Mouse (Mus musculus) lung, postnatal 4 days (tissue): ENCODE data around the gene Pycr2.
"Not testable (repeated sequence)": the region's sequence is repeated elsewhere in the genome, so short reads cannot be mapped to it uniquely, and the experiment has no call there.

Experiments
- DNase-seq, 2 experiments: peaks; one replicate each; pipeline ENCODE4 v3.0.0; 2021

The Pycr2 gene

DNA sequence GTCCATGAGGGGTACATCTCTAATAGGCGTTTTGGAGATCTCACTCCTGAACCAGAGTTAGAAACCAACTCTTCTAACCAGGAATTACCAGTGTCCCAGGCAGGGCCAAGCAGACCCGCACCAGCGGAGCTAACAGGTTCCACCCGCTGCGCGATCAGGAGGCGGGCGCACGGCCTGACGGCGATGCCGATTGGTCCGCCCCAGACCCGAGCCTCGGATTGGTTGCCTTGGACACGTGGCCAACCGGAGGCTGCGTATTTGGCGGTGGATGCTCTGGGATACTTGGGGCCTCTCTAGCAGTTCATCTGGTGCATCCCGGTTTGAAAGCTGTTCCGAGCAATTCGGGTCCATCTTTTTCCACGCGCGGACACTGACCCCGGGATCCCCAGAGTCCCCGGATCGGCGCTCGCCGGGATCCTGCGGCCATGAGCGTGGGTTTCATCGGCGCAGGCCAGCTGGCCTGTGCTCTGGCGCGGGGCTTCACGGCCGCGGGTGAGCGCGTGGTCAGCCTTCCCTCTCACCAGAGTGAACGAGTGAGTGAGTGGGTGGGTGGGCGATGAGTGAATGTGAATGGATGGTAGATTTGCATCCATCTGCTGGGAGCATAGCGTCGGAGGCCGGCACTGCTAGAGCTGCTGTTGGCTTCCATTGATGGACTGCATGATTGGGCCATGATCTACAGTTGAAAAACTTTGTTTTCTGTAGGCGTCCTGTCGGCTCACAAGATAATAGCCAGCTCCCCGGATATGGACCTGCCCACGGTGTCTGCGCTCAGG lies at the start of gene Pycr2:
Pycr2 (plus strand) TSS at position 255 of the 776 bp plus-strand sequence.
- peak; percentile 95 for DNase-seq

DNA sequence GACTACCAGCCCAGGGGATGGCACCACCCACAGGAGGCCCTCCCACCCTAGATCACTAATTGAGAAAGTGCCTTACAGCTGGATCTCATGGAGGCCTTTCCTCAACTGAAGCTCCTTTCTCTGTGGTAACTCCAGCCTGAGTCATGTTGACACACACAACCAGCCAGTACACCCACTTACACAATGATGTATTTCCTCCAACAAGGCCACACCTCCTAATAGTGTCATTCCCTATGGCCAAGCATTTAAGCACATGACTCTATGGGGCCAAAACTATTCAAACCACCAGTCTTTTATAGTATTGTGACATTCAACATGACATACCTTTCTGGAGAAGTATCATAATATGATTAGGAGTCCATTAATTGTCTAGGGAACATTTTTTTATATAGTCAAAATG lies 45.3 kb upstream of the Pycr2 start:
- DNase-seq = no peak

DNA sequence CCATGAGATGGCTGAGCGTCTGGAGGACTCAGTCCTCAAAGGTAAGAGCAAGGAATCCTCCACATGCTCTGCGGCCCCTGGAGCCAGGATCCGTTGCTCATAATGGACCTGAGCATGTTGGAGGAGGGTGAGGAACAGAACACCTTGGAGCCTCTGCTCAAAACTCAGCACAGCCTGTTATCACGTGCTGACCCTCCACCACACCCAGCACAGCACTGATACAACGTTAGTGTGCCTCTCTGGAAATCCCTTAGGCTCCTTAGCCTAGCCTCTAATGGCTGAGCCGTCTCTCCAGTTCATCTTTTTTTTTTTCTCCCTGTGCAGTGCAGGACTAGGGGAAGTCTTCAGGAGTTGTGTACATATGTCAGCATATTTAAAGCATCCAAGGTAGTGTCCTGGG lies 44.1 kb upstream of the Pycr2 start:
- DNase-seq = no peak

DNA sequence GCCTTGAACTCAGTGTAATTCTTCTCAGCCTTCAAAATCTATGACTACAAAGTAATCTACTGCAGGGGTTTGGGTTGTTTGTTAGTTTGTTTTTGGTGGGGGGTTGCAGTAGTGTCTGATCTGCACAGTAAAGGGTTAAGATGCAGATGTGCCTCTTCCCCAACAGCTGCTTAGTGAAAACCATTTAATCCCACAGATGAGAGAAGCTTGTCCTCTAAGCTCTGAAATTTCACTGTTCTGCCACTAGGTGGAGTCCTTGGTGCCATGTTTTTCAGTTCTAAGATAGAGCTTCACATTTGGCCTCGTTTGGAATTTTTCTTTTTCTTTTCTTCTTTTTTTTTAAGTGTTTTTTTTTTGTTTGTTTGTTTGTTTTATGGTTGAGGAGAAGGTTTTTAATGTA lies 40.5 kb upstream of the Pycr2 start:
- DNase-seq = peak in 1 of 2 experiments; percentile 39

DNA sequence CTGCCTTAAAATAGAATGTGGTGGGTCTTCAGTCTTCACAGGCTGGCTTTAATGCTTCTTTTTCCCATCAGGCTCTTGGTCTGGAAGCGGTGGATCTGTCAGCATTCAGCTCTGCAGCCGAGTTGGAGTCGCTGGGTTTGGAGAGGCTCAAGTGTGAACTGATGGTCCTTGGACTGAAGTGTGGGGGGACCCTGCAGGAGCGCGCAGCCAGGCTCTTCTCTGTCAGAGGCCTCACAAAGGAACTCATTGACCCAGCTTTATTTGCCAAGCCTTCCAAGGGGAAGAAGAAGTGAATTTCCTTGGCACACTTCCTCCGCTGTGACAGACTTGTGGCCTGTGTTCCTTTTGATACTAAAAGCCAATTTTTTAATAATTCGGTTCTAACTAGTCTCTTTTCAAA lies 38.1 kb upstream of the Pycr2 start:
- peak; percentile 26 to 58 for DNase-seq

DNA sequence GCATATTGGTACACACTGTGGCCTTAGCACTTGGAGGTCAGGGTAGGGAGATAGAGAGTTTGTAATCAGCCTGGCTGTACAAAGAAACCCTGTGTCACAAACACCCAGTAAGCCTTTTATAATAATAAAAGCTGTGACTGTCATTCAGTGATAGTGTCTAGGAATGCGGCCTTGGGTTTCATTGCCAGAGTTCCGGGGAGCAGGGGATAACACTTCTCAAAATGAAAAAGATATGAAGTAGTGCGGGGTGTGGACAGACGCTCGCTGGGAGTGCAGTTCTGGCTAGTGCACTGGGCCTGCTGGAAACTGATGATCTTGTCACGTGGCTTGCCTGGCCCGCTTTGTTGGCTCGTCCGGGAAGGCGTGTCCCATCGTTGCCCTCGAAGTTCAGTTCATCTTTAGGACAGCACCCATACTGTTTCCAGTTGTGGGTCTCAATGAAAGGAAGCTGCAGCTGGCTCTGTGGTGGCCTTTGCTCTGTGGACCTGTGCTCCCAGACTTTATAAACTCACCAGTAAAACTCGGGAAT lies 33.9 kb upstream of the Pycr2 start:
- DNase-seq = no peak

DNA sequence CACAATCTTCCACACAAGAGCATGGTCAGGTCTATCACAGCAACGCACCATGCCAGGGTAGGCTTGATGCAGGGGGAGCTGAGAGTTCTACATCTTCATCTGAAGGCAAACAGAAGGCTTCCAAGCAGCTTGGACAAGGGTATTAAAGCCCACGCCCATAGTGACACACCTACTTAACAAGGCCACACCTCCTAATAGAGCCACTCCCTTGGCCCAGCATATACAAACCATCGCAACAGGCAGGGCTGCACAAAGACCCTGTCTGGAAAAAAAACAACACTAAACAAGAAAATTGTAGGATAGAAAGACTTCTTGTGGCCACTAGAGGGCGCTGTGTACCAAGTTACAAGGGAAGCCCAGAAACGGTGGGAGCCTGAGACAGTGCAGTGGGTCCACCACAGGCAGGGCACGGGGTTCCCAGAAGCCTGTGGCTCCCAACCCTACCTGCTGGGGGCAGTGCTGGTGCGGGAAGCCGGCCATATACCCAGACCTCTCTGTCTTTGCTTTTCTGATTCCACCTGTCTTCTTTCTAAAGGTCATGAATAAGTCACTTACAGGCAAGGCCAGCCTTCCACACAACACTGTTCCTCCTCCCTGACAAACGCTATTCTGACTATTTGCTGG lies 30.1 kb upstream of the Pycr2 start:
- DNase-seq = peak; percentile 50 to 63

DNA sequence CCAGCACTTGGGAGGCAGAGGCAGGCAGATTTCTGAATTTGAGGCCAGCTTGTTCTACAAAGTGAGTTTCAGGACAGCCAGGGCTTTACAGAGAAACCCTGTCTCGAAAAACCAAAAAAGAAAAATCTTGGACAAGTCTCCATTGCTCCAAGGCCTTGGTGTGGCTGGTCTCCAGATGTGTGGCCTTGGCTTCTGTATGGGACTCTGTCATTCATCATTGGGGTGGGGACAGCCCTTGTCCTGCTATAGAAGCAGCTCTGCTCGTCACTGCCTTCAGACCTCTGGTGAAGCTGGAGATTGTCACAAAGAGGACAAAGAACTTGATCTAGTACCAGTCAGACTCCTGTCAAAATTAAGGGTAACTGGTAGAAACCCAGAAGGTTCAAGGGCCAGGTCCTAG lies 29.5 kb upstream of the Pycr2 start:
- no peak for DNase-seq

DNA sequence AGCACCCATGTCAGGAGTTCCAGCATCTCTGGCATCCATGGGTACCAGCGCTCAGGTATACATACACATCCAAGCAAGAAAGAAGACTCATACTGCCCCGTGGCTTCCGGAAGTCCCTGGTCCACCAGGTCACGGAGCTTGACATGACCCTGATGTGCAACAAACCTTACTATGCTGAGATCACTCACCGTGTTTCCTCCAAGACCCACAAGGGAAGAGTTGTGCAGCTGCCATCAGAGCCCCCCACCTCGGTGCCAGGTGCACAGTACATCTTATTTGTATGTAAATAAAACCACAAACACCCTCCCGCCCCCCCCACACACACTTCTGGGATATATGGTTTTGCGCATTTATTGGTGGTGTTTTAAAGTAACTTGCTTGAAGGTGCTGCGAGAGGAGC lies 29.0 kb upstream of the Pycr2 start:
- no peak for DNase-seq

DNA sequence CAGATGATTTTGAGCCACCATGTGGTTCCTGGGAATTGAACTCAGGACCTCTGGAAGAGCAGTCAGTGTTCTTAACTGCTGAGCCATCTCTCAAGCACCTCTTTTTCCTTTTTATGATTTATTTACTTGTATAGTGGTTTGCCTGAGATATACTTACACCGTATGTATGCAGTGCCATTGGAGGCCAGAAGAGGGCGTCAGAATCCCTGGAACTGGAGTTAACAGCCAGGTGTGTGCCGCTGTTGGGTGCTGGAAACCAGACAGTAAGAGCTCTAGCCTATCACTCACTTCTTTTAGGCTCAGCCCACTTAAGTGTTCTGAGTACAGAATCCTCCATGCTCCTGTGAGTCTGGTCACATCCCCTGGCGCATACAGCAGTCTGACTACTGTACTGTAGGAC lies 26.6 kb upstream of the Pycr2 start:
- no peak for DNase-seq

DNA sequence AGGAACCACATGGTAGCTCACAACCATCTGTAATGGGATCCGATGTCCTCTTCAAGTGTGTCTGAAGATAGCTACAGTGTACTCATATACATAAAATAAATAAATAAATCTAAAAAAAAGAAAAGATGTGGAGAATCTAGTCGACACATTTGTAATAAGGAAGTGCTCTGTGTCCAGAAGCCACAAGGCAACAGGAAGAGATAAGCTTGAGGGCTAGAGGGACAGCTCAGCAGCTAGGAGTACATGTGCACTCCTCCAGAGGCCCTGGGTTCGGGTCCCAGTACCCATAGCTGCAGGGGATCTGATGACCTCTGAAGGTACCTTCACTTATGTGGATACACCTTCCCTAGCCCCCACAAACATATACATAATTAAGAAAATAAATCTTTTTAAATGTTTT lies 22.3 kb upstream of the Pycr2 start:
- no peak for DNase-seq

DNA sequence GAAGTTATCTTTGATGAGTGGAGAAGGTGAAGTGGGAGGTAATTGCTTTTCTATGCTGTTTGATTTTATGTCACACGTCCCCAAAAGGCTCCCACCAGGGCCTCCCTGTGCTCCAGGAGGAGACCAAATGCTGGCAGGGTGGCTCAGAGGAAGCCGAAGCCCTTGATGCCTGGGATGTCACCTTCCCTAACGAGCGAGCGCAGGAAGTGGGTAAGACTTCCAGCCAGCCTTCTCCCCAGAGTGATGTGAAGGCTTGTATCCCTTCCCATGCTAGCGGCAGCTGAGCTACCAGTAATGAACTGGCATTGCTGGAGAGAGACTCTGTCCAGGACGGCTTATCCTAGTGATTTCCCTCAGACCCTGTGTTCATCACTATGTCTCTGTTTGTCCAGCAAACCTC lies 20.4 kb upstream of the Pycr2 start:
- no peak for DNase-seq

DNA sequence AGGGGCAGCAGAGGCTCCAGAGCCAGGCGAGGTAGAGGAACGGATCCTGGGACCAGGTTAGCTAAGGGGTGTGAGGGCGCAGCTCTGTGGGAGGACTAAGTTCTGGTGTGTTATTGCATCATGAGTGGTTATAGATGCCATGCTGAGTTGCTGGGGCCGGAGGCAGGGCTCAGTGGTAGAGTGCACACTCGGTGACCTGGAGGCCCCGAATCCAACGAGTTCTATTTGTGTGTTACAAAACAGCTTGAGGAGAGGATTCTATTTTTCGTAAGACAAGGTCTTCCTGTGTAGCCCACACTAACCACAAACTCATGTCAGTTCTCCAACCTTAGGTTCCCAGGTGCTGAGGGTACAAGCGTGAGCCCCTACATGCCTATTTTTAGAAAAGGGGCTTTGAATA lies 19.6 kb upstream of the Pycr2 start:
- no peak for DNase-seq

DNA sequence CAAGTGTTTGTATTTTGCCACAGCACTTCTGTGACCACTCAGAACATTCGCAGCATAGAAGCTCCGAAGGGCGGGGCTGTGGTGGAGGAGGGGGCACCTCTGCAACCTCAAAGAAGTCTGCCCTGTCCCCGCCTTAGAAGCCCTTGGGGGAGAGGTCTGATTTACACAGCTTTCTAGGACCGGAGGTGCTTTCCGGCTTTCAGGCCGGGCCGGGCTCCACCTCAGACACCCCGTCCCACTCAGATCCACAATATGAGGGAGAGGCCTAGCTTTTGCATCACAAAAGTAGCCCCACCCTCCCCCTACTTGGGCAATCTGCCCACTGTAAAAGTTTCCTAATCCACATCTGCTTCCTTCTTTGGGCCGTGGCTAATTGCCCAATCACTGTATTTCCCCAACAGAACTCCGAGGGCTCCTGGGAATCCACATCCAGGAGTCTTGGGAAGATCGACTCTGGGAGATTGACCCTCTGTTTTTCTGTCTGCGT lies 15.5 kb upstream of the Pycr2 start:
- DNase-seq = peak; percentile 91 to 94

DNA sequence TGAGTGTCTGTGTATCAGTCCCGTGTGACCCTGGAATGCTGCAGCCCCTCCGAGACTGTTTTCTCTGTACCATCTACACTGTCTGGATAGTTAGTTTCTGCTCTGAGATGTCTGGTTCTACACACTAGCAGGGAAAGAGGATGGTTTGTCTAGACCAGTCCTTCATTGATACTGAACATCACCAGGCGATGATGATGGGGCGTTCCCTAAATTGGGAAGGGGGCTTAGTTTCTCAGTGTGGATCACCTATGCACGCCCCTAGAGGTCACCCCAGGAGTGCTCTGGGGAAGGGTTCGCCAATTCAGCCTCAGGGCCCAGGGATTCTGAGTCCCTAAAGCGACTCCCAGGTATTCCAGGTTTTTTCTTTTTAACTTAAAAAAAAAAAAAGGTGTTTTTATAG lies 14.9 kb upstream of the Pycr2 start:
- no peak for DNase-seq

DNA sequence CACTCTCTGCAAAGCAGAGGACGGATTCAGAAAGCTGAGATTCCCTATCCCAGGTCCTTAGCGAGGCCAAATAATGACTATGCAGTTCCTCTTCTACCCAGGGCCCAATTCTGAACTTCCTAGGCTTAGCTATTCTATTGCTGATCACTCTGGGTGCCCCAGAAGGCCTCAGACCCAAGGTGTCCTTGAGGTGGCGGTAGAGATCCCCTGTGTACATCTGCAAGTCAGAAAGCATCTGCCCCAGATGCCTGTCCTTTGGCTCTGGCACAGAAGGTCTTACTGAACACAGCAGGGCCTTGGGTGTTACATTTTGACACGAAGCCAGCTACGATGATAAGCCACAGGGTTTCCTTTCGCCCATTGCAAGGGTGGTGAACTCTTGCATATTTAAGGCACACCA lies 14.3 kb upstream of the Pycr2 start:
- peak; percentile 41 to 57 for DNase-seq

DNA sequence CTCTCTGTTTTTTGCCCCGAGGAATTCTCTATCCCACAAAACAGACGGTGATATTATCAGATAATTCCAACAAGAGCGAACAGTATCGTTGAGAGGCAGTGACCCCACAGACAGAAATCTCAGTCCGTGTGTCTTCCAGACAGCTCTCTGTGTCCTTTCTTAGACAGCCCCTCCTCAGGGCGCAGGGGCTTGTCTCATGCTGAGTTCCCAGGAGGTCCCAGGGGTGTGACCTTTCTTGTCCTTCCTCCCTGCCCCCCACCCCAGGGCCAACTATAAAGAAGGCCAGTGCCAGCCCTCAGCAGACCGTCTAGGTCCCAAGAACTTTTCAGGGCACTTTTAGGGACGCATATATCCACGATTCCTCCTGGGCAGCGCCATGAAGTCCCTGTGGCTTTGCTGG lies 11.3 kb upstream of the Pycr2 start, which contains the start of gene Lefty2:
Lefty2 (plus strand) TSS at position 301 of the 400 bp plus-strand sequence.
- no peak for DNase-seq

DNA sequence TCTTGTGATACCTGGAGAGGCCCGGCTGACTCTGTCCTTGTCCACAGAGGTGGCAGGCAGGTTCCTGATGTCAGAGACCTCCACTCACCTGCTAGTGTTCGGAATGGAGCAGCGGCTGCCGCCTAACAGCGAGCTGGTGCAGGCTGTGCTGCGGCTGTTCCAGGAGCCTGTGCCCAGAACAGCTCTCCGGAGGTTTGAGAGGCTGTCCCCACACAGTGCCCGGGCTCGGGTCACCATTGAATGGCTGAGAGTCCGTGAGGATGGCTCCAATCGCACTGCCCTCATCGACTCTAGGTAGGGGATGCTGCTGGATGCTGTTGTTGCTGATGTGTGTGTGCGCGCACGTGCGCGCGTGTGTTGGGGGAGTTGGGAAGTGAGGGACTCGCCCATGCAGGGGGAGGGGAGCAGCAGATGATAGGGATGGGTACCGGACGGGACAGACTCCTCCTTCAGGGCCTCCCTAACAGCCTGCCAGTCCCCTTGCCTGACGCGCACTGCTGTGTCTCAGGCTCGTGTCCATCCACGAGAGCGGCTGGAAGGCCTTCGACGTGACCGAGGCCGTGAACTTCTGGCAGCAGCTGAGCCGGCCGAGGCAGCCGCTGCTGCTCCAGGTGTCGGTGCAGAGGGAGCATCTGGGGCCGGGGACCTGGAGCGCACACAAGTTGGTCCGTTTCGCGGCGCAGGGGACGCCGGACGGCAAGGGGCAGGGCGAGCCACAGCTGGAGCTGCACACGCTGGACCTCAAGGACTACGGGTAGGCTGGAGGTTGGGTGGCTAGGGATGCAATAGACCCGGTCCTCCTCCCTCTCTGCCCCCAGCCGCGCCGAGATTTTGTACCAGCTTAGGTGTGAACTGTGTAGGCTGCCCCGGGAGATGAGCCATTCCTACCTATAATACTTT lies 9.8 kb upstream of the Pycr2 start:
- DNase-seq = not testable (repeated sequence)

DNA sequence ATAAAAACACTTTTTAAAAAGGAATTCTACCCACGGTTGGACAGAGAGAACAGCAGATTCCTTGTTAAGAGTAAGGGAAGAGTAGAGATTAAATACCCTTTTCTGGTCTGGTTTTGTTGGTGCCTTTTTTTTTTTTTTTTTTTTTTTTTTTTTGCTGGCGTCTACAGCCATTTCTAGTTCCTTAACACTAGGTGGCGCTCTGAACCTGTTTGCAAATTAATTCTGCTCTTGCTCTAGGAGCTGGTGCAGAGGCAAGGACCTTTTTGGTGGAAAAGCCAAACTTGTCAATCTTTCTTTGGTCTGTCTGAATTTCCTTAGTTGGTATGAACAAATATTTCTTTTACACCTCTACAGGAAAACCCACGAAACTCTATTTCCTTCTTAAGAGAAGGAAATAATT lies 3.0 kb upstream of the Pycr2 start:
- DNase-seq = peak in 1 of 2 experiments; percentile 42

DNA sequence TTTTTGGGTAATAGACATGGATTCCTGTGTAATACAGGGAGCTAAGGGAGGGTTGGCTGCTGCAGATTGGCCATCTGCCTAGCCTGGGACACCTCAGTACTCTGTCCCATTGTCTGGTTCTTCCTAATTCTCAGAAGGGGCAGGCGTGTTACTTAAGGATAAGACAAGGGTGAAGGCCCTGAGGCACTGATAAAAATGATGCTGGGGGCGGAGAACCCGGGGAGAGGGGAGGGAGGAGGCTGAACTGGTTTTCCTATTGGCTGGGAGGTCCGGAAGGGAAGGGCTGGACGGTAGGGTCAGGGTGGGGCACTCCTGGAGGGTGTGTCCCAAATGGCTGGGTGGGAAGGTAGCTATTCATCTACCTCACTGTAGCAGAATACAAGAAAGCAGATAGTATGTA lies 1.2 kb upstream of the Pycr2 start:
- no peak for DNase-seq

DNA sequence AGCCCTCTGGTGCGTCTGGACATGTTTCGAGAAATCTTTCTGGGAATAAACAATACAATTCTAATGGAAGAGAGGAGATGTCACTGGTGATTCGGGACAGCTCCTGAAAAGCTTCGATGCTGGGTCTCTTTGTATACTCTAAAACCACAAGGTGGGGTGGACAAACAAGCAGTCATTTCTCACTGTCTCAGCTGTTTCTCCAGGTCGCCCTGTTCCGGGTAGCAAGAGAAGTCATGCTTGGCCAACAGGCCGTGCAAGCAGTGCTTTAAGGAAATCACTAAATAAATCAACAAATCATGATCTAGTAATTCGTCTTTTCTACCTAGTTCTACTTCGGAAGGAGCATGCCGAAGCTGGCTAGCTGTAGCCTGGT lies 441 bp upstream of the Pycr2 start:
- no peak for DNase-seq

DNA sequence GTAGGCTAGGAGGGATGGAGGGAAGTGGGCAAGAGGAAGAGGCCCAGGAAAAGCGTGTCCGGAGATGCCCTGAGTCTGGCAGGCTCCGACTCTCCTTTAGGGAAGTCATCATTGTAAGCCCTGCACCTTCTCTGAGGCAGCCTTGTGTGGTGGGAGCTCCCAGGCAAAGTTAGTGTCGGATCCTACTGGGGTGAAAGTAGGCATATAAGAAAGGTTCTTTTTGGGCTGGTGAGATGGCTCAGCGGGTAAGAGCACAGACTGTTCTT lies 655 bp downstream of the Pycr2 start:
- DNase-seq = no peak

DNA sequence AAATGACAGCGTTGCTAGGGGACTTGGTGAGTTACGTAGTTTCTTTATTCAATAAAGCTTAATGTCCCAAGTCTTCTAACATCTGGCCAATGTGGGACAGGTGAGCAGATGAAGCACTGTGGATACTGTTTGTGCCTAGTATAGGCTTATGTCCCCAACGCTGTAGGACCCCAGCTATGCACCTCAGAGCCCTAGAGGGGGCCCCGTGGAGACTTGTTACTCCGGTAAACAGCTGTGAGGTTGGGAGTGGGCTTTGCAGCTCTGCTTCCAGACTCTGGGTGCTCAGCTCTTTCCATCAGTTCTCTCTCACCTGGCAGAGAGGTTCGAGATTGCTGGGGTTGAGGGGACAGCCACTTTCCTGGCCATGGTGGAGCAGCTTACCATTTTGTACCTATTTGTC lies 1.2 kb downstream of the Pycr2 start:
- no peak for DNase-seq

DNA sequence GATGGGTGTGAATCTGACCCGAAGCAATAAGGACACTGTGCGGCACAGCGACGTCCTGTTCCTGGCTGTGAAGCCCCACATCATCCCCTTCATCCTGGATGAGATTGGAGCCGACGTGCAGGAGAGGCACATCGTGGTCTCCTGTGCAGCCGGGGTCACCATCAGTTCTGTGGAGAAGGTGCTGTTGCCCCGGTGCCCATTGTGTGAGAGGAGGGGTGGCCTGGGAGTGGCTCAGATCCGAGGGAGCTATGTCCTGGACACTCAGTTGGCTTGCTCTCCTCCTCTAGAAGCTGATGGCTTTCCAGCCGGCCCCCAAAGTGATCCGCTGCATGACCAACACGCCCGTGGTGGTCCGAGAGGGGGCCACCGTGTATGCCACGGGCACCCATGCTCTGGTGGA lies 1.8 kb downstream of the Pycr2 start:
- DNase-seq = no peak
